In the genomic region with DNA sequence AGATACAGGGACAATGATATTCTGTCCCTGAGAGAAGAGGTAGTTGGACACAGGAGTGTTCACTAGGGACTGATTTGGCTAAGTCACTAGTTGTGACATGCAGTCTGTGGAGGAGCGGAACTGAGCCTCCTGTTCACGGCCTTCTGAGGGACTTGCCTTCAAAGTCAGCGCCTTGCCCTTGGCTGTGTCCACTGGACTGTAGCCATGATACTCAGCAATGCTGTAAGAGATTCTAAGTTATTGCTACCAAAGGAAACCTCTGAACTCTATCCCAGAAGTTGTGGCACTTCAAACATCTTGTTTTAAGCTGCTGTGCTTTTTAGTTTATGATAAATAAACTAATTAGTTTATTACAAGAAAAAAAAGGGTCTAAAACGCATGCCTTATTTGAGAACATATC, we compare ENCODE assay signal across 26 mouse cellular contexts.
"Had no signal": no experiment of that assay in that cellular context is flagged by ENCODE, and none has a peak within 500 bp of the region (broad histone marks: within the 10 kb centered on the region; RNA-seq: fewer than 3 reads in every experiment).

No protein-coding gene starts in this region.

- H3K27ac ChIP-seq: gastrocnemius, adult 2 months; heart, embryonic 10.5 days; hindbrain, embryonic 10.5 days; hindbrain, embryonic 12.5 days; hindbrain, embryonic 14.5 days; intestine, embryonic 15.5 days; layer of hippocampus, adult 2 months; left cerebral cortex, adult 2 months; limb, embryonic 10.5 days; limb, embryonic 12.5 days; liver, embryonic 13.5 days; liver, embryonic 15.5 days had no signal

- H3K4me2 ChIP-seq: heart, embryonic 12.5 days; hindbrain, embryonic 12.5 days; hindbrain, embryonic 14.5 days; intestine, embryonic 15.5 days; limb, embryonic 12.5 days; liver, embryonic 11.5 days; liver, embryonic 13.5 days; liver, embryonic 15.5 days had no signal

- H3K9me3 ChIP-seq: heart, embryonic 10.5 days; heart, embryonic 12.5 days; hindbrain, embryonic 10.5 days; hindbrain, embryonic 12.5 days; intestine, embryonic 15.5 days; limb, embryonic 12.5 days; liver, embryonic 13.5 days; liver, embryonic 15.5 days had no signal

- H3K4me1 ChIP-seq: heart, embryonic 10.5 days; heart, embryonic 12.5 days; hindbrain, embryonic 10.5 days; hindbrain, embryonic 12.5 days; intestine, embryonic 15.5 days; liver, embryonic 13.5 days; liver, embryonic 15.5 days had no signal

- H3K4me3 ChIP-seq: gastrocnemius, adult 2 months; heart, embryonic 10.5 days; heart, embryonic 12.5 days; hindbrain, embryonic 10.5 days; hindbrain, embryonic 12.5 days; intestine, embryonic 15.5 days; layer of hippocampus, adult 2 months; left cerebral cortex, adult 2 months; limb, embryonic 10.5 days; limb, embryonic 12.5 days; liver, embryonic 13.5 days; liver, embryonic 15.5 days had no signal

- H3K9ac ChIP-seq: heart, embryonic 12.5 days; hindbrain, embryonic 12.5 days; hindbrain, embryonic 14.5 days; intestine, embryonic 15.5 days; limb, embryonic 12.5 days; liver, embryonic 13.5 days; liver, embryonic 15.5 days had no signal

- H3K27me3 ChIP-seq: heart, embryonic 12.5 days; hindbrain, embryonic 12.5 days; intestine, embryonic 15.5 days; limb, embryonic 12.5 days; liver, embryonic 13.5 days; liver, embryonic 15.5 days had no signal

- H3K36me3 ChIP-seq: heart, embryonic 10.5 days; heart, embryonic 12.5 days; hindbrain, embryonic 10.5 days; hindbrain, embryonic 12.5 days; intestine, embryonic 15.5 days; limb, embryonic 10.5 days; limb, embryonic 12.5 days; liver, embryonic 13.5 days; liver, embryonic 15.5 days had no signal

- ATAC-seq: hindbrain, embryonic 16.5 days; inflammation-experienced regulatory T-cells, adult 6 months; intestine, embryonic 15.5 days; intestine, postnatal 0 days had no signal

- DNase-seq: gastrocnemius, adult 2 months; gastrocnemius, postnatal 10 days; gastrocnemius, postnatal 25 days; heart, adult 18-20 months; heart, postnatal 10 days; heart, postnatal 4 days; kidney, adult 18-20 months; kidney, adult 8-10 months; kidney, postnatal 14 days; liver; liver, embryonic 13.5 days had no signal
